Mouse (Mus musculus) forebrain, embryonic 15.5 days (tissue): ENCODE results near the gene Gm6588. TPM values are rescaled to one million over a fixed set of nuclear protein-coding genes. Genes with fewer than 3 reads are reported as not detected.
A peak's percentile ranks its signal among the peaks of the same experiment; 100 is the strongest.

ENCODE experiments used
- ATAC-seq: fragments of 200-750 bp; cut with Nextera tagmentation; replicated peaks from 2 replicates; pipeline ENCODE4 v1.8.0; 2017; ENCODE audit warnings: mild to moderate bottlenecking, moderate TSS enrichment, moderate library complexity
- H3K27ac ChIP-seq: fragments of 300-500 bp; sonication (generic); replicated peaks from 2 replicates; pipeline ENCODE4 v1.5.1; 2015; ENCODE audit warnings: mild to moderate bottlenecking, inconsistent platforms
- H3K27me3 ChIP-seq: fragments of 300-500 bp; sonication (generic); 2 replicates; pipeline ENCODE4 v1.6.1; 2015; ENCODE audit warnings: inconsistent platforms
- H3K36me3 ChIP-seq: fragments of 300-500 bp; sonication (generic); 2 replicates; pipeline ENCODE4 v1.6.1; 2015; ENCODE audit warnings: mild to moderate bottlenecking, inconsistent platforms
- H3K4me1 ChIP-seq: fragments of 300-500 bp; sonication (generic); 2 replicates; pipeline ENCODE4 v1.6.1; 2015; ENCODE audit warnings: inconsistent platforms
- H3K4me2 ChIP-seq: fragments of 300-500 bp; sonication (generic); replicated peaks from 2 replicates; pipeline ENCODE4 v1.6.1; 2015; ENCODE audit warnings: mild to moderate bottlenecking, inconsistent platforms
- H3K4me3 ChIP-seq: fragments of 300-500 bp; sonication (generic); 2 replicates; pipeline ENCODE4 v1.5.1; 2015; ENCODE audit warnings: mild to moderate bottlenecking, inconsistent platforms
- H3K9ac ChIP-seq: fragments of 300-500 bp; sonication (generic); replicated peaks from 2 replicates; pipeline ENCODE4 v1.6.1; 2015; ENCODE audit warnings: mild to moderate bottlenecking, inconsistent platforms
- H3K9me3 ChIP-seq: fragments of 300-500 bp; sonication (generic); 2 replicates; pipeline ENCODE4 v1.6.1; 2016; ENCODE audit warnings: inconsistent platforms
- WGBS: fragments of 180-500 bp; shearing (Covaris S2); methylation state at CpG from one replicate; pipeline ENCODE4 v1.1.7; 2015; ENCODE audit warnings: mixed read lengths; 5-methylcytosine and 5-hydroxymethylcytosine counted together
- polyA plus RNA-seq: library from polyadenylated mRNA; unstranded; fragments of >200 nt; fragmentation: Nextera tagmentation; extraction: Ambion mirVana; gene quantifications from 2 replicates; pipeline ENCODE4 v1.2.1, GENCODE M21; 2015

Gm6588 gene
- polyA plus RNA-seq, 1 experiment from 2014 or later = 1.0 TPM

GRCm38 (mm10) chr5:112428944-112429343, 20.3 kb upstream of the Gm6588 start:
- no peak overlapping the region for H3K9ac ChIP-seq
- H3K27ac ChIP-seq = no peak overlapping the region
- H3K9me3 ChIP-seq = no peaks in the 10 kb centered on the region
- WGBS = 13% methylated on average over 19 of the region's 19 CpGs
- peak overlapping the region; percentile 26 for H3K4me2 ChIP-seq
- 0 out of 2 replicates have a peak overlapping the region, but pooled peaks have one; percentile 2 for H3K4me3 ChIP-seq
- peaks cover 13% of the 10 kb centered on the region for H3K4me1 ChIP-seq
- H3K36me3 ChIP-seq = no peaks in the 10 kb centered on the region
- ATAC-seq = peak; percentile 30; the same call in 1 of the 2 replicates
- H3K27me3 ChIP-seq = peaks cover 8% of the 10 kb centered on the region

GRCm38 (mm10) chr5:112431120-112431775, 18.0 kb upstream of the Gm6588 start:
- Histone ChIP-seq H3K27me3 (peaks cover 8% of the 10 kb centered on the region), H3K36me3 (0 out of 2 replicates have a peak, but pooled peaks cover 5% of the 10 kb centered on the region), H3K9ac (no peak overlapping the region), H3K9me3 (no peaks in the 10 kb centered on the region), H3K4me3 (no peak overlapping the region), H3K27ac (no peak overlapping the region), H3K4me1 (peaks cover 13% of the 10 kb centered on the region), H3K4me2 (no peak overlapping the region)
- WGBS = 24% methylated on average over 14 of the region's 14 CpGs
- no peak for ATAC-seq

GRCm38 (mm10) chr5:112432033-112432432, 17.2 kb upstream of the Gm6588 start:
- Histone ChIP-seq H3K4me2 (no peak overlapping the region), H3K9ac (no peak overlapping the region; the same call in 1 of the 2 replicates), H3K27me3 (peaks cover 8% of the 10 kb centered on the region), H3K4me1 (peaks cover 13% of the 10 kb centered on the region), H3K4me3 (no peak overlapping the region), H3K9me3 (no peaks in the 10 kb centered on the region), H3K27ac (no peak overlapping the region), H3K36me3 (0 out of 2 replicates have a peak, but pooled peaks cover 5% of the 10 kb centered on the region)
- no peak for ATAC-seq
- 64% methylated on average over 5 of the region's 5 CpGs for WGBS

- Histone ChIP-seq H3K4me3 (no peak overlapping the region), H3K36me3 (0 out of 2 replicates have a peak, but pooled peaks cover 5% of the 10 kb centered on the region), H3K9me3 (no peaks in the 10 kb centered on the region), H3K9ac (peak overlapping the region; percentile 26), H3K27me3 (peaks cover 8% of the 10 kb centered on the region), H3K4me2 (no peak overlapping the region), H3K4me1 (peaks cover 13% of the 10 kb centered on the region), H3K27ac (peak overlapping the region; percentile 29; the same call in 1 of the 2 replicates)
- WGBS = 2% methylated on average over 8 of the region's 8 CpGs
- peak; percentile 44 for ATAC-seq
Observed at GRCm38 (mm10) chr5:112433004-112433403, 16.2 kb upstream of the Gm6588 start.

GRCm38 (mm10) chr5:112438535-112438934, 10.7 kb upstream of the Gm6588 start:
- no peak for ATAC-seq
- Histone ChIP-seq H3K4me3 (no peak overlapping the region), H3K9ac (no peak overlapping the region), H3K36me3 (0 out of 2 replicates have a peak, but pooled peaks cover 5% of the 10 kb centered on the region), H3K27ac (no peak overlapping the region), H3K4me2 (no peak overlapping the region), H3K4me1 (no peaks in the 10 kb centered on the region), H3K27me3 (no peaks in the 10 kb centered on the region), H3K9me3 (no peaks in the 10 kb centered on the region)
- 57% methylated on average over 10 of the region's 10 CpGs for WGBS

GRCm38 (mm10) chr5:112453088-112453487, 3.9 kb downstream of the Gm6588 start:
- ATAC-seq = no peak
- Histone ChIP-seq H3K36me3 (no peaks in the 10 kb centered on the region), H3K4me1 (peaks cover 7% of the 10 kb centered on the region; the same call in 1 of the 2 replicates), H3K4me2 (no peak overlapping the region), H3K27ac (no peak overlapping the region), H3K4me3 (no peak overlapping the region), H3K27me3 (no peaks in the 10 kb centered on the region), H3K9ac (no peak overlapping the region), H3K9me3 (no peaks in the 10 kb centered on the region)
- WGBS = 85% methylated on average over 9 of the region's 9 CpGs

- no peak overlapping the region for H3K4me2 ChIP-seq
- no peak overlapping the region for H3K4me3 ChIP-seq
- H3K9ac ChIP-seq = no peak overlapping the region
- 0 out of 2 replicates have a peak overlapping the region, but pooled peaks have one; percentile 52 for H3K27ac ChIP-seq
- H3K4me1 ChIP-seq = peaks cover 7% of the 10 kb centered on the region; the same call in 1 of the 2 replicates
- H3K27me3 ChIP-seq = no peaks in the 10 kb centered on the region
- WGBS = 74% methylated on average over 12 of the region's 12 CpGs
- ATAC-seq = no peak
- H3K36me3 ChIP-seq = no peaks in the 10 kb centered on the region
- no peaks in the 10 kb centered on the region for H3K9me3 ChIP-seq
Observed at GRCm38 (mm10) chr5:112454966-112455555, 5.8 kb downstream of the Gm6588 start.

GRCm38 (mm10) chr5:112459903-112460302, 10.7 kb downstream of the Gm6588 start:
- Histone ChIP-seq H3K27ac (no peak overlapping the region), H3K4me3 (no peak overlapping the region), H3K9ac (no peak overlapping the region), H3K9me3 (no peaks in the 10 kb centered on the region), H3K4me1 (no peaks in the 10 kb centered on the region), H3K27me3 (no peaks in the 10 kb centered on the region), H3K4me2 (no peak overlapping the region), H3K36me3 (no peaks in the 10 kb centered on the region)
- no peak for ATAC-seq
- 66% methylated on average over 3 of the region's 3 CpGs for WGBS

GRCm38 (mm10) chr5:112466331-112466730, 17.1 kb downstream of the Gm6588 start:
- Histone ChIP-seq H3K4me3 (no peak overlapping the region), H3K36me3 (peaks cover 15% of the 10 kb centered on the region), H3K27me3 (no peaks in the 10 kb centered on the region), H3K9ac (no peak overlapping the region), H3K27ac (peak overlapping the region; percentile 14; the same call in 1 of the 2 replicates), H3K4me1 (no peaks in the 10 kb centered on the region), H3K9me3 (peaks cover 3% of the 10 kb centered on the region; the same call in 1 of the 2 replicates), H3K4me2 (no peak overlapping the region)
- ATAC-seq = no peak
- WGBS = 45% methylated on average over 6 of the region's 6 CpGs

GRCm38 (mm10) chr5:112468986-112469581, 19.9 kb downstream of the Gm6588 start:
- no peak overlapping the region for H3K9ac ChIP-seq
- peaks cover 3% of the 10 kb centered on the region; the same call in 1 of the 2 replicates for H3K9me3 ChIP-seq
- H3K27ac ChIP-seq = no peak overlapping the region
- no peak for ATAC-seq
- peaks cover 15% of the 10 kb centered on the region for H3K36me3 ChIP-seq
- no peaks in the 10 kb centered on the region for H3K27me3 ChIP-seq
- H3K4me3 ChIP-seq = no peak overlapping the region
- WGBS = 81% methylated on average over 4 of the region's 4 CpGs
- no peak overlapping the region for H3K4me2 ChIP-seq
- H3K4me1 ChIP-seq = no peaks in the 10 kb centered on the region

- WGBS = 70% methylated on average over 6 of the region's 6 CpGs
- H3K27ac ChIP-seq = no peak overlapping the region
- no peak overlapping the region for H3K9ac ChIP-seq
- no peak for ATAC-seq
- H3K4me1 ChIP-seq = no peaks in the 10 kb centered on the region
- H3K4me2 ChIP-seq = no peak overlapping the region
- H3K36me3 ChIP-seq = peaks cover 14% of the 10 kb centered on the region
- H3K4me3 ChIP-seq = no peak overlapping the region
- peaks cover 3% of the 10 kb centered on the region; the same call in 1 of the 2 replicates for H3K9me3 ChIP-seq
- H3K27me3 ChIP-seq = no peaks in the 10 kb centered on the region
Observed at GRCm38 (mm10) chr5:112470144-112470543, 20.9 kb downstream of the Gm6588 start.

GRCm38 (mm10) chr5:112473453-112473852, 24.2 kb downstream of the Gm6588 start:
- H3K4me3 ChIP-seq = no peak overlapping the region
- peaks cover 3% of the 10 kb centered on the region; the same call in 1 of the 2 replicates for H3K9me3 ChIP-seq
- no peaks in the 10 kb centered on the region; the same call in 1 of the 2 replicates for H3K4me1 ChIP-seq
- peaks cover 10% of the 10 kb centered on the region for H3K36me3 ChIP-seq
- no peak overlapping the region for H3K27ac ChIP-seq
- H3K4me2 ChIP-seq = no peak overlapping the region
- 65% methylated on average over 6 of the region's 6 CpGs for WGBS
- no peak for ATAC-seq
- no peaks in the 10 kb centered on the region for H3K27me3 ChIP-seq
- no peak overlapping the region for H3K9ac ChIP-seq
